Mouse (Mus musculus) heart, adult 11 months (tissue): ENCODE data around the gene Krt31.

Experiments
- DNase-seq: peaks from one replicate; pipeline ENCODE4 v3.0.0; 2022

Gene Krt31

DNA sequence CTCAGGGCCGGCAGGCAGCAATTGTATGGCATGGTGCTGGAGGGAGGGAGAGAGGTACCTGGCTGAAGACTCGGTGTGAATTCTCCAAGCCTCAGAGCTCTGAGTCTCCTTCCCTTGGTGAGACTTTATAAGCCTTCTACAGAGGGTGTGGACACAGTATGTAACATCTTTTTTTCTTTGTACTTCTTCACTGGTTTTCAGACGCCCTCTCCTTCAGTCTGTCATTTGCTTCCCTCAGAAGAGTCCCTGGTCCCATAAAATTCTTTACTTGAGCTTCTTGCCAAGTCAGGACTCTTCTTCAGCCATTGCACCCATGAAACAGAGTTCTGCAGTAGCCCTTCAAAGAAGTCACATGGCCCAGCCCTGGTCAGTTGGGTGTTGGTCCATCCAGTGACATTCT is at the start of gene Krt31:
Gene Krt31, minus strand, starts transcription at position 101 of the 400 bp plus-strand sequence.
- DNase-seq: peak; percentile 33

DNA sequence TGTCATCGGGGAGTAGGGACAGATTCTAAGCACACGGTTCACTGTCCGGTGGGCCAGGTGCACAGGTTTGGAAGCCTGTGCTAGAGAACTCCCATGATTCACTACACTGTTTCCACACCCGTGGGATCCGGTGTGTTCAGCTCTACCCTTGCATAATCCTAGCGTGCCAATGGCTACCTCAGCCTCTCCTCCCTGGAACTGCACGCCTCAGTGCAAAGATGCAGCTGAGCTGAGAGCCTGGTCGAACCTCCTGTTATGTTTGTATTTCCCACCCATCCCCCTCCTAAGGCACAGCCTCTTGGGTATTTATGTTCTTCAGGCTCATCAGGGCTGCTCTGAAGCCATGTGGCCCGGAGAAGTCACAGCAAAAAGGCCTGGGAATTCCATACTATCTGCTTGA is 47.5 kb upstream of the Krt31 start:
- DNase-seq: no peak

DNA sequence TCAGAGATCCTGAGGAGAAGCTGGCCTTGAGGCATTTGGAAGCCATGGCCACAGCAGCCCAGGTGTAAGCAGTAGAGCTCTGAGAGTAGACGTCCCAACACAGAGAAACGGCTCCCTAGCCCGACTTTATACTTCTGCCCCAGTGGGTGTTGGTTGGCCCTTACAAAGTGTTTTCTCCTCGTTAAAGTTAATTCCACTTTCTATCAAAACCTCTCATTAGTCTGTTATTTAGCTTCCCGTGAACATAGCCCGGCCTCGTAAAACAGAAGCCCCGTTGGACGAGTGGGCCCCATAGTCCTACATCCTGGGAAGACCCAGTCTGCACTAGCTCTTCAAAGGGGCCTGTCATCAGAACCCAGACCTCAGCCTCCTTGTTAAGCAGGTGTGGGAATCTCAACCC is 45.8 kb upstream of the Krt31 start, which contains the start of gene Krt35:
Gene Krt35, minus strand, starts transcription at position 101 of the 400 bp plus-strand sequence.
- DNase-seq: no peak

DNA sequence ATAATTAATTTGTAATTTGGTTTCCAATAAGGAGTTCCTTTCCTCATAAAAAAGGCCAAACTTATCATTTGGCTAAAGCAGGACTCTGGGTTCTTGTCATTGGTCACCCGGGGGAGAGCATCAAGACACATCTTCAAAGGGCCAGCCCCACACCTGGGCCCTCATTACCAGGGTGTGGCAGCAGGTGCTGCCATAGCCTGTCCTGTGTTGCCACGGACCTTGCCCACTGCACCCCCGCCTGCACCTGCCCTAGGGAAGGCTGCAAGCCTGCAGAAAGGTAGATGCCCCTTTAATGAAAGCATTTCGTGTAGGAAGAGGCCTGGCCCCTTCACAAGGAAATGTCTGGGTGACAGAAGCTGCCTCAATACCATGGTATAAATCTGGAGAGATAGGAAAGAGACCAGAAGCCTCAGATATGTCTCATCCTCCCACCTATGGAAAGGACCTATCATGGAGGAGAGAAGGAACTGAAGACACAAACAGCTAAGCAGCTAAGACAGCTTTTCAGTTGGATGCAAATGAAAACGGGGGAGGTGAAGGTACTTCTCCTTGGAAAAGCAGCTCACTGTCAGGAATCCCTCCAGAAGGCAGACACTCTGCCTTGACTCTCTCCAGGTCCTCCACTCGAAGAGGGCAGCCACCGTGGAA is 38.2 kb upstream of the Krt31 start:
- no peak for DNase-seq

DNA sequence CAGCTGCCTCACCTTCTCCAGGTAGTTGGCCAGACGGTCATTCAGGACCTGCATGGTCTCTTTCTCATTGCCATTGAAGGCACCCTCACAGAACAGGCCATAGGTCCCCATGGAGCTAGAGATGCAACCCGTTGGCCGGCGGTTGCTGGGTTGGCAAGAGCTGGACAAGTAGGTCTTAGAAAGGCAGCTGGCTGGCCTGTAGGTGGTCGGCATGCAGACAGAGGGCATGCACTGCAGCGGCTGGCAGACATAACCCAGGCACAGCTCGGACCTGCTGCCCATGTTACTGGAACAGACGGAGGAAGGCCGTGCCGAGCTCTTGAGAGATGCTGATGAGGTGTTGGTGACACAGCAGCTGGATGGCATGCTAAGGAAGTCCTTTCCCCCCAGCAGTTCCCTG is 37.5 kb upstream of the Krt31 start, which contains the start of gene Krt32:
Gene Krt32, minus strand, starts transcription at position 366 of the 400 bp plus-strand sequence.
- no peak for DNase-seq

DNA sequence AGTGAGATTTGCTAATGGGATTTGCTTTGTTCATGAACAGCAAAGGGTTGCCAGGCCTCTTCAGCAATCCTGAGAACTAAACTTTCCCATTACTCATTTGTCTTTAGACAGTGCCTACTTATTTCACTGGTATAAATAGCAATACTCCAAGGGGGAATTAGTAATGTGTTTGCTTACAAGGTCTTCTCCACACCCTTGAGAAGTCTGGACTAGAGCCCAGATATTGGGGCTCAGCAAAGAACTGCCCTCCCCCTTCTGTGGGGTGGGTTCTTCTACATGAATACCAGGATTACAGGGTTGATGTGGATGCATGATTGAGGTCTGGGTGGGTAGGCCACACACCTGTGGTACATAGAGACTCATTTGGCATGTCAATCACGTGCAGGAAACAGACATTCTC is 23.5 kb upstream of the Krt31 start:
- no peak for DNase-seq

DNA sequence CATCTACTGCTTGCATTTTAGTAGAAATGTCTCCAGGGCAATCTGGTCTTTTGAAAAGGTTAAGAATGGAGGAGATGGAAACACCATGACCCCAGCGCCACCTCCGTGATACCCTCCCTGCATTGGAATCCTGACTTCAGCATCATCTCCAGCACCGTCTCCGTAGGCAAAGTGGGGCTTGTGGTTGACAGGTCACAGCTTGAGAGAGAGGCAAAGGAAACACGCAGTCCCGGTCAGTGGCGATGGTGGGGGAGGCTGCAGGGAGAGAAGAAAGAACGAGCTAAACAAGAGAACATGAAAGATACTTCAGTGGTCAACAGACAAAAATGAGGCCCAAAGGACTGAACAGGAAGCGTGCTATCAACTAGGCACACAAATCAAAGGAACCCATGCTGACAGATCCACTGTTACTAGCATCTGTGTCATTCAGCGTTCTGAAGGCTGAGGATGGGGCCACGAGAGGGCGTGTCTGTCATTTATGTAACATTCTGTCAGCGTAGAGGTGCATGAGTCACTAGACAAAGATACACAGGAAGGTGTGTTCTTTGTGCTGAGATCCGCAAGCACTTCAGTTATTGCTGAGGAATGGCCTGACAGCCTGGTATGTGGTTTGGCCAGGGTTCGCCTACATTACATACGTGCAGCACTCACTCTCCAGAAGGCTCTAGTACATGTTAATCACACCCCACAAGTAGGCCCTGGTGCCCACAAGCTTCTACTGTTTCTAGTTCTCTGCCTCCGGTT is 17.1 kb upstream of the Krt31 start:
- no peak for DNase-seq

DNA sequence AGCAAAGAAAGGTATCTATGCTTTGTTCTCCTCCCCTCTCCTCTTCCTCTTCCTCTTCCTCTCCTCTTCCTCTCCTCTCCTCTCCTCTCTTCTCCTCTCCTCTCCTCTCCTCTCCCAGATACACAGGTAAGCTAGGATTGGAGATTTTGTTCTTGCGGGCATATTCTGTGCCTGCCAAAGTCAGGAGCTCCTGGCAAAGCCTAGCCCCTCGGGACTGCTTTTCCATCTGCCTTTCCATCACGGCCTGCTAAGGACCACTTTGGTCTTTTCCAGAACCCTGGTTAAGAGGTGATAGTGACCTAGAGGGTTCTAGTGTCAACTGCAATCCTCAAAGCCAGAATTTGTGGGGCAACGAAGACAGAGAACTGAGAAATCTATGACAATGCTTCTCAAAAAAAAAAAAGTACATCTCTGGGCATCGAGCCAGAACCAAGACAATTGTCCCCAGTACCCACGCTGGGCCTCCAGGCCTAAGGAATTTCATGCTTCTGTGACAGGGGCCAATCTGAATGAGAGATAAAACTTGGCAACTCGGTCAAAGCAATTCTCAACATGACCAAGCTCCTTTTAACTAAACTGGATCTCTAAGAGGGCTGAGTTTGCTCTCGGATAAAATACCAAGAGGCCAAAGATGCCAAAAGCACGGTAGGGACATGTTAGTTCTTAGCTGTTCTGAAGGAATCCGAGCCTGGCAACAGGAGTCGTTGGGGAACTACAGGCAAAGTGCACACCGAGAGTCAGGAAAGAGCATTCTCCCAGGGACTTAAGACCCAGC is 16.1 kb upstream of the Krt31 start:
- no peak for DNase-seq

DNA sequence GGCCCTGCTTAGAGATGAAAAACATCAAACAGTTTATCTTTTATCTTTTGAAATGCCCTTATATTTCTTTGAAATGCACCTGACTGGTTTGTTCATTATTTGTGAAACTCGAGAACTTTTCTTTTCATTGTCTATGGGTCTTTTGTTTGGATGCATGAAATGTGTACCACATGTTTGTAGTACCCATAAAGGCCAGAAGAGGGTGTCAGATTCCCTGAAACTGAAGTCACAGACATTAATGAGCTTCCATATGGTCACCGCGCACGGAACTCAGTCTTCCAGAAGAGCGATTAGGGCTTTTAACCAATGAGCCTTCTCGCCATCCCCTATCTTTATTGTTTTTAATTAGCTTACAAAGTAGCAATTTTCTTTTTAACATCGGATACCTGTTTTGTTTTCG is 8.5 kb upstream of the Krt31 start:
- DNase-seq: peak; percentile 34

DNA sequence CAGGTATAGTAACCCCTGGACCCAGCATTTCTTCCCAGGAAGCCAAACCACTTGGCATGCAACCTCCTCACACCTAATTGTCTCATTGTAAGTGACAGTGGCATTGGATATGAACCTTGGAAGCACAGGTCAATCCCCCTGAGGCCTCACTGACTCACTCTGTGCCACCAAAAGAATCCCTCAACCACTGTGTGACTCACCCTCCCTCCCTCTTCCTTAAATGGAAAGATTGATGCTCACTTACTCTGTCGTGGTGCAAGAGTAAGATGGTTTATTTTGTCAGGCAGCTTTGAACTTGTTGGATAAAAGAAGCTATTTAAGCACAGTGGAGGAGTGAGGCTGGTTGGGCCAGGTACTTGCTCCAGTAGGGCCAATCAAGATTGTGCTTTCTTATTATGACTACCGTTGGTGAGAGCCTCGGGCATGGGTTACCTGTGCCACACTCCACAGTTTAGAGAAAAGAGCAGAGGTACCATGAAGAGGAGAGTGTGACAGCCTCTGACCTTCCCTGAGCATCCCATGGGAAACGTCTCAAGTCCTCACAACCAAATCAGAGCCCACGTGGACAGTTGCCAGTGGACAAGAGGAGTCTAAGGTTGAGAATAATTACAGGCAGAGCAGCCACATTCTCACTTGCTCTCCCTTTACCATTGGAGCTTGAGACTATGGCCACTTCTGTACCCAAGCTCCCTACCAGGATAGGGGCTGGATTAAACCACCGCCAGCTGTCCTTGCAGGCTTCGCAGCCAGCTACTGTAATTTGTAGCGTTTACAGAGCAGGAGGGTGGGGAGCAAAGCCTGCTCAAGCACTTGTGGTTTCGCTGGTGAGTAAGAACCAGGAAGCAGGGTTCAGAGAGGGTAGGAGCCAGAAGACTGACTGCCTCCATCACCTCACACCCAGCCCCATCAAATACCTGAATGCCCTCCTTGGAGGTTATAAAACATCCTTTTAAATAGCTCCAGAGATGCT is 5.6 kb upstream of the Krt31 start:
- DNase-seq: peak; percentile 63

DNA sequence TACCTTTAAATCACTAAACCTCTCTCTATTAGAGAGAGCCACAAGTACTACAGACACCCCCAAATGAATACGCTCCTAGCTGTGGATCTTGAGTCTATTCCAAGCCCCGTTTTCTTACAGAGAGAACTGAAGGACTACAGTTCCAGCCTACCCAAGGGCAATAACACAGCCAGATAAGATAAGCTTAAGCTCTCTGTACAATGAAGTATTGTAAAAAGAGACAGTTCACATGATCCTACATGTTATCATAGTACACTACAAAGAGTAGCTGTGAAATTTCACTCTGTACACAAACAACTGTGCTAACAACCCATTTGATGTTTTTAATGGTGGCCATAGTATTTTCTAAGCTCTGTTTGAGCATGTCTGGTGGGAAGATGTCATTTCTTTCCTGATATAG is 3.2 kb downstream of the Krt31 start:
- DNase-seq: no peak

DNA sequence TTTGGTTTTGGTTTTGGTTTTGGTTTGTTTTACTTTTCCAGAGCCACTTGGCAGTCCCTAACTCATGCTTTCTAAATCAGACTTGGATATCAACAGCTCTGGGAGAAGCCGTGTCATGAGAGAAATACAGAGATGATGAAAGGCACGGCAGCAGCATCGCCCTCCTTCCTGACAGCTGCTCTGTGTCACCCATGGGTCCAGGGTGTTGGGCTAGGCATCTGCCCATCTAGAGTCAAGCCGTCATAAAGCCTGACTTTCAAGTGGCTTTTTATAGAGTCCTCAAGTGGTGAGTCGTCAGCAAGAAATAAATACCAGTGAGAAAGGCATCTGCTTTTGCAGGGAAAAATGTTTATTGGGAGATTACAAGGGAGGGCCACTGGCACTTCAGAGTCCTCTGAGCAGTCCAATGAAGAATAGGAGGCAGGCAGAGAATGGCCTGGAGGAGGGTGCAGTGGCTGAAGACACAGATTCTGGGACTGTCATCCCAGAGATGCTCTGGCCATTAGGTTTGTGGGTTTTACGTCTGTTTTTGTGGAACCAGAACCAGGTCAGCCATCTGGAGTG is 4.0 kb downstream of the Krt31 start:
- DNase-seq: peak; percentile 85

DNA sequence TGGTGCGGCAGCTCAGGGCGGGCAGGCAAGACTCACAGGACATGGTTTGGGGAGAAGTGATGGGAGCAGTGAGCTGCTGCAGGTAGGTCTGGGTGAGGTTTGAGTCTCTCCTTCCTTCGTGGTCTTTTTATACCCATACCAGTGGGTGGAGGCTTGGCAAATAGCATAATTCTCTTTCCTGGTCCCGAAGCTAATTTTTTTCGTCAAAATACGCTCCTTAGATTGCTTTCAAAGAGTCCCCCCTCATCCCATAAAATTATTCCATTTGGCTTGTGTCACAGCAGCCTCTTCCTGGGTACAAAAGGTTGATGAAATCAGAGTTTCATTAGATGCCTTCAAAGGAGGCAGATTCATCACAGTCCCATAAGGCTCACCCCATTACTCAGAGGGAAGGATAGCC is 8.9 kb downstream of the Krt31 start, which contains the start of gene Krt34:
Gene Krt34, minus strand, starts transcription at position 101 of the 400 bp plus-strand sequence.
- DNase-seq: peak; percentile 40

DNA sequence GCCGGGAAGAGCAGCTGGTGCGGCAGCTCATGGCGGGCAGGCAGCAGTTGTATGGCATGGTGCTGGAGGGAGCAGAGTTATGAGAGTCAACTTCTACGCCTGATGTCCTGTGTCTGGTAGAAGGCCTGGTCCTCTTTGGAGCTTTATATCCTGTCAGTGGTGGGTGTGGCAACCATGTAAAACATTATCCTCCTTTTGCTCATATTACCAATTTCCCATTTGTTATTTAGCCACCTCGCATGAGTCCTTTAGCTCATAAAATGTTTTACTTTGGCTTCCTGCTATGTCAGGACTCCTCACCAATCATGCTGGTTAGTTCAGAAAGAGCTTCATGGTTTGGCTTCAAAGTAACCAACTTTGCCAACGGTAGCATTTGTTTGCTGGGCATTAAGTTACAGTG is 20.6 kb downstream of the Krt31 start, which contains the start of gene Krt33b:
Gene Krt33b, minus strand, starts transcription at position 101 of the 400 bp plus-strand sequence.
- peak; percentile 40 for DNase-seq

DNA sequence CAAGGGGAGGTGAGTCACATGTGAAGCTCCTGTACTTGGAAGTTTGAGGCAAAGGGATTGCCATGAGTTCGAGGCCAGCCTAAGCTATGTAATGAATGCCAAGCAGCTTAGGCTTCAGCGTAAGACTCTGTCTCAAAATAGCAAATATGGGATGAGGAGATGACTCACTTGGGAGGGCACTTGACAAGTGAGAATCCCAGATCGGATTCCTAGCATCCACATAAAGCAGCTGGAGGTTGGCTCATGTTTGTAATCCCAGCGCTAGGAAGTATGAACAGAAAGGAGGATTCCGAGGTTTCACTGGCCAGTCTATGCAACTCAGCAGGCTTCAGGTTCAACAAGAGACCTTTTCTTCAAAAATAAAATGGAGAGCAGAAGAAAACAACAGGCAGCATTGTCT is 28.9 kb downstream of the Krt31 start:
- DNase-seq: no peak

DNA sequence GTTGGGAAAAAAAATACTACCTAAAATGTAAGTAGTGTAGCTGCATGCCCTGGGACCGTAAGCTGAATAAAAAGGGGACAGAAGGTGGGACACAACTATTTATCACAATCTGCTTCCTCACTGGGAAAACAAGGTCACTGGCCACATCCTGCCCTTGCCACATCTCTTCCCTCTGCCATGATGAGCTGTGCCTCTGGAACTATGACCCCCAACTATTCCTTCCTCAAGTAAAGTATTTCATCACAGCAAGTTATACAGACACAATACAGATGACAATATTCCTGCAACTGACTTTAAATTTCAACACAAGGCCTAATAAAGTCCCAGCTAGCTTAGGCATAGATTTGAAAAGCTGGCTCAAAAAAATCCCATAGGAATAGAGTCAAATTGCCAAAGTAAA is 30.9 kb downstream of the Krt31 start:
- peak; percentile 56 for DNase-seq

DNA sequence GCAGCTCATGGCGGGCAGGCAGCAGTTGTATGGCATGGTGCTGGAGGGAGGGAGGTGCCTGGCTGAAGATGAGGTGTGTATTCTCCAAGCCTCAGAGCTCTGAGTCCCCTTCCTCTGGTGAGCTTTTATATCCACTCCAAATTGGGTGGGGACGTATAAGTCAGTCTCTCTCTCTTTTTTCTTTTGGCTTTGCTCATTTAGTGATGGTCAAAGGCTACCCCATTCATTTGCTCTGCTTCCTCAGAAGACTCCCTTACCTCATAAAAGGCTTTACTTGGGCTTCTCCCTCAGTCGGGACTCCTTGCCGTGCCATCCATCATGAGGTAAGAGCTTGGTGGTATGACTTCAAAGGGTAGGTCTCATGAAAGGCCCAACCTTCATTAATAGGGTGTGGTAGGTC is 34.2 kb downstream of the Krt31 start, which contains the start of gene Krt33a:
Gene Krt33a, minus strand, starts transcription at position 101 of the 400 bp plus-strand sequence.
- peak; percentile 23 for DNase-seq

DNA sequence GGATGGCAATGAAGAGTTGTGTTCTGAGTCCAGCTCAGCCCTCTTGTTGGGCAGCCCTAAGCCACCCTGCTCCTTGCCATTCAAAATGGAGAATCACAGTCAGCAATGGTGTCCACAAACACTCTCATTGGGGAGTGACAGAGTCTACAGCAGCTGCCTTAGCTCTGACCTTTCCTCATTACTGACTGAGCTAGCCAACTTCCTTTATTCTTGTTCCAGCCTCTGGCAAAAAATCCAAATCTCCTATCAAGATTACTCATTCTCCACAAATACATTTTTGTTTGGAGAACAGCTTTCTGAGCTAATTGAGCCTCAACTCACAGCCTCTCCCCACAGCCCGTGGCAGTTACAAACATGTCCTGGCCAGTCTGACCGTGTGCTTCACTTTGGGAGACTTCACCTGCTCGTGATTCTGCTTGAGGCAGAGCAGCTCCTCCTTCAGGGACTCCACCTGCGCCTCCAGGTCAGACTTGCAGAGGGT is 36.6 kb downstream of the Krt31 start:
- peak; percentile 79 for DNase-seq

DNA sequence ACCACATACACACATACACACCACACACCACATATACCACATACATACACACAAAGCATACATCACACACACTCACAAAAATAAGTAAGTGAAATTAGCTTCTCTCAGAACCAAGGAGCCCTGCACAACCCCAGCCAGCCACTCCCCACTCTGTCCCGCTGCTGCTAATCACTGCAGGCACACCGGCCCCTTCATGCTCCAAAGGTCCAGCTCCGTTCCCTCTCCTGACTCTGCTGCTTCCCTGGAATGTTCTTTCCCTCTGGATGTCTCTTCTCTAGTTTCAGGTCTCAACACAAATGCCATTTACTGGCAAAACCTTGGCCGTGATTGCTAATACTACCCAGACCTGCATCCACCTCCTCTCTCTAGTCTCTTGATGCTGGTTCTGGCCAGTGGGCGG is 39.7 kb downstream of the Krt31 start:
- DNase-seq: peak; percentile 67

DNA sequence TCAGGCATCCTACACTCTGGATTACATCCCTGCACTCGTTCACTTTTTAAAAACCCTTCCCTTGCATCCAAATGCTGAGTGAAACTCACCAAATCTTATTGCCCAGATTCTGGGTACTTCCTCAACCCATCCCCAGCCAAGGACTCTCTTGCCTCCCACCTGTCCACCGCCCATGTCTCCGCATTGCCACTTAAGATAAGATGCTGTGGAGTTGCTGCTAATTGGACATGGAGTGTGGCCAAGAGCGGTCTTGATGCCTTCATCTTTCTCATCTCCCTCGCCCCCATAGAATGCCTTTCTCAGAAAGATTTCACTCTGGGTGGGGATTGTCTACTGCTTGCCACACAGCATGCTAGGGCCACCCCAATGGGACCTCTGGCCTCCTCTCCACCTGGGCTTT is 42.0 kb downstream of the Krt31 start:
- peak; percentile 71 for DNase-seq

DNA sequence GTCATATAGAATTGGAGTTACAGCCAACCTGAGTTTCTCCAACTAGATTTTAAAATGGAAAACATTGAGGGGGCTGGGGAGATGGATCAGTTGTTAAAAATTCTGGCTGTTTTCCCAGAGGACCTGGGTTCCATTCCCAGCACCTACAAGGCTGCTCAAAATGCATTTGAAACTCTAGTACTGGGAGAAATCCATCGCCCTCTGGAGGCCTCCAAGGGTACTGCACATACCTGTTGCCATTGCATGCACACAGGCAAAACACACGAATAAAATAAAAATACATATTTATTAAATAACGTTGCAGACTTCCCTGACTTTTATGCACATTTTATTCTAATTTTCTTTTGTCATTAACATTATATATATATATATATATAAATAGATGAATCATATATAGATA is 43.7 kb downstream of the Krt31 start:
- peak; percentile 74 for DNase-seq

DNA sequence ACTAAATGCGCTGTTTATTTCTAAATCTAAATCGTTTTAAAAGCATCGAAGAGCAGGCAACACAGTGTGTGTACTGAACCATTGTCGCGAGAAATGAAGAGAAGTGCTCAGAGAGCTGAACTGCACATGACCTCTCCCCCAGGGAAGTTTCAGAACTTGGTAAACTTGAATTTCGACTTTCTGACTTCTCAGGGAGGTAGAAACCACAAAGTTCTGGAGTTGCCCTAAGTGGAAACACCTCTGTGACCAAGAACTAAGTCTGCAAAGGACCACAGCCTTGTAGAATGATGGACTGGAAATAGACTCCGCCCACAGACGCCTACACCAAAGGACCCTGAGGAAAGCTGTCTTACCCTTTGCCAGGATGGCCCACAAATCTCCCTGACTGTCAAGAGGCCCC is 44.4 kb downstream of the Krt31 start:
- no peak for DNase-seq
